22 mouse cellular contexts compared by ENCODE assay signal in genomic region chr6:120124688-120125087, GRCm38 (mm10). TPM values are rescaled to one million over a fixed set of nuclear protein-coding genes. Genes with fewer than 3 reads are reported as not detected.
DNase-seq lines count a peak whose midpoint lies in the region; ATAC-seq lines count a peak whose summit lies in the region.
"Had no signal": no experiment of that assay in that cellular context is flagged by ENCODE, and none has a peak within 500 bp of the region (broad histone marks: within the 10 kb centered on the region; RNA-seq: fewer than 3 reads in every experiment).

No protein-coding gene starts in this region.

- no peaks in the 10 kb centered on the region for H3K36me3 ChIP-seq in splenic B cell, adult 2 months (ENCODE audit: control insufficient read depth, insufficient read depth, low read length, poor library complexity, severe bottlenecking)
- H3K36me3 ChIP-seq: embryonic facial prominence, embryonic 13.5 days; heart, embryonic 13.5 days; hindbrain, embryonic 15.5 days; kidney, embryonic 15.5 days had no signal

- intact Hi-C loops in left cerebral cortex, postnatal 14 days (cut with DNase I): no loop called here

- peak; percentile 20 to 21 for DNase-seq in B cell, adult 2 months
- peak; percentile 31 to 37 for DNase-seq in CD8-positive naive resting alpha-beta T cell, adult 2 months (ENCODE audit: low read depth in 2 of 2, low spot score in 2 of 2)
- peak; percentile 61 for DNase-seq in splenic B cell, adult 2 months (ENCODE audit: low read depth, low spot score)
- DNase-seq in layer of hippocampus, postnatal 36 days: no peak
- DNase-seq in left cerebral cortex, postnatal 14 days (ENCODE audit: low spot score in 2 of 2): no peak
- no peak for DNase-seq in cerebellum, postnatal 10 days
- DNase-seq in cerebellum, postnatal 25 days: no peak
- DNase-seq: cerebellum, adult 8-10 months; heart, postnatal 36 days; kidney, postnatal 4 days; right cerebral cortex, postnatal 4 days had no signal

- no peaks in the 10 kb centered on the region for H3K27me3 ChIP-seq in splenic B cell, adult 2 months (ENCODE audit: control insufficient read depth, insufficient read depth, low read length, poor library complexity, severe bottlenecking)
- H3K27me3 ChIP-seq: embryonic facial prominence, embryonic 13.5 days; heart, embryonic 13.5 days; hindbrain, embryonic 15.5 days; kidney, embryonic 15.5 days had no signal

- peak; percentile 56 to 67; a peak in 3 of 4 replicates for ATAC-seq in hematopoietic stem cell, adult 5-6 weeks (replicated peaks in 1 of 2; ENCODE audit: insufficient read depth in 1 of 2, low FRiP score in 2 of 2, low TSS enrichment in 1 of 2, low read depth in 1 of 2, poor library complexity in 2 of 2, severe bottlenecking in 2 of 2)
- ATAC-seq: forebrain, embryonic 16.5 days; intestine, postnatal 0 days; lung, postnatal 0 days had no signal

RNA-seq across cellular contexts. Expression of gene Ninj2, which starts 31.5 kb away (rescaled TPM):
- not detected in 2 replicates for total RNA-seq in hematopoietic stem cell, adult 5-6 weeks (2017)
- total RNA-seq in layer of hippocampus, postnatal 36 days (2021): 1 to 10 TPM in 1 of 2 experiments, under 1 TPM in 1; 0.66 to 1.7 TPM
- total RNA-seq in left cerebral cortex, postnatal 14 days (2021): under 1 TPM; 0.59 to 0.68 TPM
- total RNA-seq: adrenal gland, adult 18-20 months; gastrocnemius, adult 18-20 months; heart, postnatal 36 days; midbrain, postnatal 0 days had no signal

Comparison
In these comparisons a context has a peak if more than half of its experiments do, and no peak if none do; other contexts are left out.
1. DNase-seq: peak in B cell, adult 2 months (2 of 2), CD8-positive naive resting alpha-beta T cell, adult 2 months (2 of 2) and splenic B cell, adult 2 months (single experiment); none in layer of hippocampus, postnatal 36 days (0 of 2), left cerebral cortex, postnatal 14 days (0 of 2), cerebellum, postnatal 10 days (0 of 2) and cerebellum, postnatal 25 days (0 of 2).